Mouse (Mus musculus): Measurements from ENCODE around the gene Toporsl.

DNA sequence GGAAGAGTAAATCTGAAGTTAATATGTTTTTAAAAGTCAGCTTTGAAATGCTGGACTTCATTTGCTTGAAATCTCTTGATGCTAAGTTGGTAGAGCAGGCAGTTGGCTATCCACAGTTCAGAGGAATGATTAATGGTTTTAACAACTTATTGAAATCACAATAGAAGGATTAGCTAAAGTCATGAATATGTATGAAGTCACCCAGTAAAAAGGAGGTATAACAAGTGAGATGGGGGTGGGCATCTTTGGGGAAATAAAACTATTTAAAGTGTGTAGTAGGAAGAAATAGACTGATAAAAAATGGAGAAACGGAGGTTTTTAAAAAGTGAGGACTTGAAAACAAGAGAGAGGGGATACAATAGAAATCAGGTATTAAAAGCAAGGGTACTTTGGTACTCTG lies 38.0 kb upstream of the Toporsl start:
- TF ChIP-seq POLR2A (IDR thresholded peaks at IDR 0.05; ENCODE audit: extremely low read depth, insufficient read depth, low read length) (no peak), CTCF (IDR thresholded peaks at IDR 0.05; ENCODE audit: extremely low read depth, insufficient read depth, low read length) (no peak)

All from cortical plate, adult 2 months (tissue).